Mouse (Mus musculus): ENCODE results near the gene Lrrc58.

The Lrrc58 gene

DNA sequence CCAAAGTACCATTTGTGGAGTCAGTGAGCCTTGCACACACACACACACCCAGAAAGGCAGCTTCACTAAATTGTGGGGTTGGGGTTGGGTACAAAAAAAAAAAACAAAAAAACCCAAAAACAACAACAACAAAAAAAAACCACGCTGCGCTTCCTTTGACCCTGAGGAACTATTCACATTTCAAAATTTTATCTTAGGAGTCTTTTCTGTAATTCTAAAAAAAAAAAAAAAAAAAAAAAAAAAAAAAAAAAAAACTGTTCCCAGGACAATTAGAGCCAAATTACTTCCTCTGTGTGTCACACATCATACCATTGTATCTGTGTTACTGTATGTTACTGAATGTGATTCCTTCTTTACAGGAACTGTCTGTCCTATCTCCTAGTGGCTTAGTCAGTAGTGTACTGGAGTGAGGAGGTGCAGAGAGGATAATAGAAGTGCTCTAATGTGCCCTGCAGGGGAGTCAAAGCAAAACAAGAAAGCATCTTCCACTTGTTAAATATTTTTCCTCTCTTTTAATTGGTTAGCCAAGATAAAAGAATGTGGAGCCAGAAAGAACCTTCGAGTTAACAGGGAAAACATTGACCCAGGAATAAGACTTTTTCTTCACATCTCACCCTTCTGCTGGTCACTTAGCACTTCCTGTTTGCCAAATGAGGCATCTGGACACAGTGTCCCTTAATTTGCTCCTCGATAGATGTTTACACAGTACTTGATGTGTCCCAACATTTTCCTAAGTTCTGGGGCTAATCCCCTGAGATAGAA is 1.5 kb downstream of the Lrrc58 start:
- DNase-seq: no peak

- DNase-seq: no peak
Observed at GRCm38 (mm10) chr16:37871112-37871715, 3.0 kb downstream of the Lrrc58 start.

- no peak for DNase-seq
Observed at GRCm38 (mm10) chr16:37874501-37875235, 6.5 kb downstream of the Lrrc58 start.

DNA sequence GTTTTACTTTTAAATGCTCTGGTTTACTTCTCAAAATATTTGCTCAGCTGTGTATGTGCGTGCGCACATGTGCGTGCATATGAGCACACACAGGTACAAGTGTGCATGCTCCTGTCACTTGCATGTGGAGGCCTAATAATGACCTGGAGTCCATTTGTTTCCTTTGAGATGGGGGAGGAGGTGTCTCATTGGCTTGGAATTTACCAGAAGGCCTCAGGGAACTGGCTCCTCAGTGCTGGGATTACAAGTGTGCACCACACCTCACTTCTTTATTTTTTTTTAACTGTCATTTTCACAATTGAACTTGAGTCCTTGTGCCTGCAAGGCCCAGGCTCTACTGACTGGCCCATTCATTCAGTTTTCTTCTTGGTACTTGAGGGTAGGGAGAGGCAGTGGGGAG is 9.2 kb downstream of the Lrrc58 start:
- DNase-seq: no peak

DNA sequence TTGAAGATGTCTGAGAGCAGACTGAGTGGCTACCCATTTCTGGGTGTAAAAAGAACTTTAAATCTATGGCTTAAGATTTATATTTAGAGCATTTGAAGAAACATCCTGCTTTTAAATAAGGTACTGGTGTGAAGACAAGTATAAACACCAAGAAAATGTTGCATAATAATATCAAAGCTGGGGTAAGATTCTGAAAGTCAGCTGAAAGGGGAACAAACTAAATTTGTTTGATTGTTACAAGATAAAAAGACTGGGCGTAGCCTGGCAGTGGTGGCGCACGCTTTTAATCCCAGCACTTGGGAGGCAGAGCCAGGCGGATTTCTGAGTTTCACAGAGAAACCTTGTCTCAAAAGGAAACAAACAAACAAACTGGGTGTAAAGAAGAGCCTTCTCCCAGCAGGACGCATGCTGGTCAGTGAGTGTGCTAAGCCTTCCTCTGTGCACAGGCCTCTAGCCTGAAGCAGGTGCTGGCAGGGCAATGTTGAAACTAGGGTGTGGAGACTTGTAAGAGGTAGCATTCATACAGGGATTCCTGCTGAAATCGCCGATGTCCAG is 10.8 kb downstream of the Lrrc58 start:
- DNase-seq: no peak

- DNase-seq: no peak
Observed at GRCm38 (mm10) chr16:37879750-37880419, 11.7 kb downstream of the Lrrc58 start.

DNA sequence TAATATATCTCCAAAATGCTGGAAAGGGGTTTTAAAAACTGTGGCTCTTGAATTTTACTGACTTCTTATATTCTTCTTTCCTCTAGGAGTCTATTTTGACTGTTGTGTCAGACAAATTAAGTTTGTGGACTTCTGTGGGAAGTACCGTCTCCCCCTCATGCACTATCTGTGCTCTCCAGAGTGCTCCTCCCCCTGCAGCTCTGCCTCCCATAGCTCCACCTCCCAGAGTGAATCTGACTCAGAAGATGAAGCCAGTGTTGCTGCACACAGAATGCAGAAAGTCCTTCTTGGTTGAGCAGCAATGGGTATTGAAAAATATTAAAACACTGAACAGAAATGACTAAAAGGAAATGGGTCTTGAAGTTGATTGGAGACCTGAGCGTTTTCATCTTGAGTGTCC is 13.0 kb downstream of the Lrrc58 start:
- DNase-seq: no peak

GRCm38 (mm10) chr16:37888986-37889385 is 20.8 kb downstream of the Lrrc58 start:
- no peak for DNase-seq

DNA sequence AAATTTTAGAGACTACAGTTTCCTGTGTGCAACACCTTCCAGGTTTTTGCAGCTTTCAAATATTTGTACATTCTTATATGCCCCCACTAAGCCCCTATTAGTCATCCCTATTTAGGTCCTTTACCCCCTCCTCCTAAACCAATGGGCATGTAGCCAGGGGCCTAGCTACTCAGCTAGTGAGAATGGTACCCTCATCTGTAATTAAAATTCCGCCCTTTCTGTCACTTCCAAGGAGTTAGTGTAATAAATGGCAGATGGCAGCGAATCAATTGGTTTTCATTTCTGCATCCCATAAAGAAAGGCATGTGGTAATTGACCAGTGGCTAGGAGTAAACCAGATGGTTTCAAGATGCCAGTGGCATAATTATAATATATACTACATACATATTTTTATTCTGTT is 24.5 kb downstream of the Lrrc58 start:
- DNase-seq: no peak

DNA sequence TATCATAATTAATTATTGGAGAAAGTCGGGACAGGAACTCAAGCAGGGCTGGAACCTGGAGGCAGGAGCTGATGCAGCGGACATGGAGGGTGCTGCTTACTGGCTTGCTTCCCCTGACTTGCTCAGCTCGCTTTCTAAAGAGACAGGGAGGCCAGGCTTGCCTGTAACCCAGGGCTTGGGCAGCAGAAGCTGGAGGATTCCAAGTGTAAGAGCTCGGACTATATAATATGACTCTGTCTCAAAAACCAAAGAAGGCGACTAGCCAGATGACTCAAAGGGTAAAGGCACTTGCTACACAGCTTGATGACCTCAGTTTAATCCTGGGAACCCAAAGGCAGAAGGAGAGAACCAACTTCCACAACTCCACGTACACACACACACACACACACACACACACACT is 25.2 kb downstream of the Lrrc58 start:
- no peak for DNase-seq

DNA sequence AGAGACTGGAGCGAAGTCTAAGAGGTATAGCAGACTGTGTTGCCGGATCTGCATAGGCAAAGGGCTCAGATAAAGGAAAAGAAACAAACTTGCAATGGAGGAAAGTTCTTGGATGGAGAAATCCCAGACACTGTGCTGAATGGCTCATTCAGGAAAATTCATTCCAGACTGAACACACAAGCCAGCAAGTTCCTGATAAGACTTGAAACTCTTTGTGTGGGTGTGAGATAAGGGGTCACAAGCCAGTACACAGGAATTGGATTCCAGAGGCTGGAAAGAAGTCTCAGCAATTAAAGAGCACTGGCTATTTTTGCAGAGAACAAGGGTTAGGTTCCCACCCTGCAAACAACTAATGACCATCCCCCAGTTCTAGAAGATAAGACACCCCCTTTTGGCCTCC is 25.8 kb downstream of the Lrrc58 start:
- no peak for DNase-seq

GRCm38 (mm10) chr16:37898790-37899189 is 30.6 kb downstream of the Lrrc58 start:
- DNase-seq: no peak

DNA sequence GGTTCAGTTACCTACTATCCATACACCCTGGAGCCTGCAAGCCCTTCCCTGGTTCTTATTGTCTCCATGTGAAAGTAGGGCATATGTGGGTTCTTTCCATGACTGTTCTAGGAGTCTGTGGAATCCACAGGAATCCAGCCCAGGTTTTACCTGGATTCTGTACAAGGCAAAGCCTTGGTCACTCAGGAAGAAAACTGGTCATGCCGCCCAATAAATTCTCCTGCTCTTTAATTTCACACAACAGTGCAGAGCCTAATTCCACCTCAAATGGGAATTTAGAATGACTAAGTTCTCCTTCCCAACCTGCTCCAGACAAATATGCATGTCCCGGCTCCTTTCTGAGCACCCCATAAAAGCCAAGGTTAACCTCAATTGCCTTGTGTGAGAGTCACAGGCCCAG is 31.2 kb downstream of the Lrrc58 start:
- no peak for DNase-seq

DNA sequence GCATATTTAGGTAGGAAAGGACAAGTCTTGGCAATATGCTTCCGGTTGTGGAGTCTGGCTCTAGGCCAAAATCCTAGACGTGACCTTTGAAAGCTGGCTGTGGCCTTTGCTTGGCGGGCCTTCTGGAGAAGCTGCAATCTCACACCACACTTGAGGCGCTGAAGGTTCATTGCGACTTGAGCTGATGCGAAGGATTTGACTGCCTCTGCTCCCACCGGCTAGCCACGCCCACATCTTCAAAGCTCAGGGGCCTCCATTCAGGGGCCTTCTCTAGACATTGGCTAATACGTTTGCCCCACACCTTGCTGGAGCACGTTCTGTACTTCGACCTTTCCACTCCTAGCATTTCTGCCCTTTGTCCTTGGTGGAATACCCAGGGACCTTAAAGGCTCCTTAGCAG is 33.1 kb downstream of the Lrrc58 start:
- no peak for DNase-seq

DNA sequence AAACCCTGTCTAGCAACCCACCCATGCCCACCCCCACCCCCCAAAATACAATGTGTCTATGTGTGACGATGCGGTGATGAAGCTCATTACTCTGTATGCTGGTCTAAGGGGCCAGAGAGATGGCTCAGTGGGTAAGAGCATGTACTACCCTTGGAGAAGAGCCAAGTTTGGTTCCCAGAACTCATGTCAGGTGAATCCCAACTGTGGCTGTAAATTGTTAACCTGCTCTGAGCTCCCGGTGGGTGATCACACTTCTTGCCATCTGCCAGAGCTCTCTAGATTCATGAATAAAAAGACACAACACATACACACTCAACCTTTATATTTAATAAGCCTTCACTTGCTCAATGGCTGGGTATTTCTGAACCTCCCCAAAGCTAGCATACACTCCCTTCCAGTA is 38.3 kb downstream of the Lrrc58 start:
- DNase-seq: no peak

GRCm38 (mm10) chr16:37911086-37911485 is 42.9 kb downstream of the Lrrc58 start:
- no peak for DNase-seq

DNA sequence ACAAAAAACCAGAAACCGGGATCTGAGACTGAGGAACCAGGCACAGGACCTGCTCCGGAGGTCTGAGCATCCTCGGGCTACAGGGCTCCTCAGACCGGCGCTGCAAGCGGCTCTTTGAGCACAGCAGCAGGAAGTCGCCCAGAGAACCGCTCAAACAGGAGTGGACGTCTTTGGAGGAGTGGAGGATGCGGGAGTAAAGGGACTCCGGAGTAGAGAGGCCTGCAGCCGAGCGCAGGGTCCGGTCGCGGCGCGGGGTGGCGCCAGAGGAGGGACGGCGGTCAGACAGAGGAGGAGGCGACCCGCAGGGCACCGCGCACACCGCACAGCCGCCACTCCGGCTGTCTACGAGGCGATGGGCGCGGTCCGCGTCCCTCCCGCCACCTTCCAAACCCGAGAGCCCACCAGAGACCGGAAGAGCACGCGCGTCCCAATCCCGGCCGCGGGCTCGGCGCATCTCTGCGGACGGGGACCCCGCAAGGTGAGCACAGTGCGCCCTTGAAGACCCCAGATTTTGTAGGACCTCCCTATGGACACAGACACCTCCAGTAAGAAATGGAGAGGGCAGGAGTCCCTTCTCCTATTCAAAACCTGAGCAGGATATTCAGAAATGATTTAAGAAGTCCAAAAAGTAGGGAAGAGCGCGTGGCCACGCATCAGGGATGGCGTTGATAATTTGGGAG is 48.1 kb downstream of the Lrrc58 start, which contains the start of gene Gpr156:
TSS of gene Gpr156 (plus strand) at position 359 of the 680 bp plus-strand sequence.
- peak; percentile 19 to 37 for DNase-seq

DNA sequence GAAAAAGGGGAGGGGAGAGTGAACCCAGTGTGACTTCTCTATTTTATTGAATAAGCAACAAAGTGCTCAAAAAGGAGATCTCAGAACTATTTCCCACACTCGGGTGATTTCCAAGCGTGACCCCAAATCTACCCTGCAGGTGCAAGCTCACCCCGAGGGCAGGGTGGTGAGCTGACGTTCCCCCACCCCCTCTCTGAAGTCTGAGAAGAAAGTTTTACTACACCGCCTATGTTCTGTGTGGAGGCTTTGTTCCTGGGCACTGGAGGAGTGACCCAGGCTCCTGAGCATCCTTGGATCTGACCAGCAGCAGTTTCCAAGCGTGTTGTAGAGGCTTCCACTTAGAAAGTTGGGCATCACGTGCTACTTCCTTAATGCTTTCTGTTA is 48.6 kb downstream of the Lrrc58 start:
- peak; percentile 11 to 37 for DNase-seq

GRCm38 (mm10) chr16:37919000-37919399 is 50.8 kb downstream of the Lrrc58 start:
- DNase-seq: no peak

- DNase-seq: no peak
Observed at GRCm38 (mm10) chr16:37920842-37921409, 52.7 kb downstream of the Lrrc58 start.

DNA sequence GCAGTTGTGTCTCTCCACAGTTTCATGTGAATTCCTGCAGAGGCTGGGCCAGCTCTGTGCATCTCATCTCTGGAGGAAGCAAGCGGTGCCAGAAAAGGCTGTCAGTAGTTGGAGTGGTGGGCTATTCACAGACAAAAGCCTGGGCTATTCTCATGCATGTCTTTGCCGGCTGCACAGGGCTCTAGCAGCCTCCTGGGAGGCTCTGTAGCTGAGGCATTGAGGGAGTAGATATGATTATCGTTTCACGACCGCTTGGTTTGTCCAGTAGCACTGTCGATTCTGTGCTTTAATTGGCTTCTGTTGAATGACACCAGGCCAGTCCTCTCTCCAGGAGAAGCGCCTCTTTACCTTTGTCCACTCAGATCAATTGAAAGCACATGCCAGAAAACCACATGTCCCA is 57.9 kb downstream of the Lrrc58 start:
- no peak for DNase-seq

GRCm38 (mm10) chr16:37927117-37927516 is 58.9 kb downstream of the Lrrc58 start:
- DNase-seq: no peak

All from spleen, adult 18-20 months (tissue).